Mouse (Mus musculus): ENCODE results near the gene Efcab6. TPM values are rescaled to one million over a fixed set of nuclear protein-coding genes. Genes with fewer than 3 reads are reported as not detected.

Efcab6 gene
- polyA plus RNA-seq, 2 experiments, result 0.25 to 0.52 TPM

GRCm38 (mm10) chr15:84049570-84049969, 15.6 kb downstream of the Efcab6 start:
- no peak for DNase-seq (ENCODE audit: low spot score)
- 43% methylated on average over 7 of the region's 7 CpGs for WGBS

DNA sequence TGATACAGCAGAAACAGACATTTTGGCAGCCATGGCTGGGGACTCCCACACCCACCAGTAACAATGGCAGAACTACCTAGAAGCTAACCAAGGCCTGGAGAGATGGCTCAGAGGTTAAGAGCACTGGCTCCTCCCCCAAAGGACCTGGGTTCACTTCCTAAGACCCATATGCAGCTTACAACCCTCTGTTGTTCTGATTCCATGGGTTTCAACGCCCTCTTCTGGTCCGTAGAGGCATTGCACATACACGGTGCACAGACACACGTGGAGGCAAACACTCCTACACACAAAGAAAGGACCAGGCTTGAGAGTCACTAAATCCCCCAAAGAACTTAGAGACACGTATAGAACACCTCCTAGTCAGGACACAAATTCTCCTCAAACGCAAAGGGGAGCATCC, 19.6 kb downstream of the Efcab6 start:
- WGBS, result 91% methylated on average over 6 of the region's 6 CpGs

More at GRCm38 (mm10) chr15:84049570-84049969, 15.6 kb downstream of the Efcab6 start:
- Histone ChIP-seq H3K9me3 (ENCODE audit: control insufficient read depth, low read length) (no peaks in the 10 kb centered on the region; the same call in 1 of the 2 replicates), H3K36me3 (ENCODE audit: control insufficient read depth, insufficient read depth, low read length) (no peaks in the 10 kb centered on the region), H3K4me1 (ENCODE audit: control insufficient read depth, insufficient read depth, low read length) (no peaks in the 10 kb centered on the region), H3K4me2 (replicated peaks; ENCODE audit: low read depth, low read length, severe bottlenecking) (no peak overlapping the region), H3K9ac (ENCODE audit: low read depth, low read length, severe bottlenecking) (no peak overlapping the region), H3K27me3 (ENCODE audit: control insufficient read depth, insufficient read depth, low read length) (no peaks in the 10 kb centered on the region), H3K4me3 (replicated peaks; ENCODE audit: low read length) (no peak overlapping the region), H3K27ac (replicated peaks; ENCODE audit: low read depth, low read length) (no peak overlapping the region)
- TF ChIP-seq POLR2A (IDR thresholded peaks at IDR 0.05; ENCODE audit: borderline replicate concordance, extremely low read depth, insufficient read depth, insufficient read length), result no peak
- no peak for ATAC-seq (ENCODE audit: low FRiP score, low read depth)

GRCm38 (mm10) chr15:84037067-84037466, 28.1 kb downstream of the Efcab6 start:
- DNase-seq (ENCODE audit: low spot score) (no peak), ATAC-seq (ENCODE audit: low FRiP score, low read depth) (no peak)
- no peak for TF ChIP-seq POLR2A (IDR thresholded peaks at IDR 0.05; ENCODE audit: borderline replicate concordance, extremely low read depth, insufficient read depth, insufficient read length)
- Histone ChIP-seq H3K9ac (ENCODE audit: low read depth, low read length, severe bottlenecking) (no peak overlapping the region), H3K27ac (replicated peaks; ENCODE audit: low read depth, low read length) (no peak overlapping the region), H3K4me2 (replicated peaks; ENCODE audit: low read depth, low read length, severe bottlenecking) (no peak overlapping the region), H3K4me1 (ENCODE audit: control insufficient read depth, insufficient read depth, low read length) (no peaks in the 10 kb centered on the region), H3K27me3 (ENCODE audit: control insufficient read depth, insufficient read depth, low read length) (no peaks in the 10 kb centered on the region), H3K36me3 (ENCODE audit: control insufficient read depth, insufficient read depth, low read length) (no peaks in the 10 kb centered on the region), H3K4me3 (replicated peaks; ENCODE audit: low read length) (no peak overlapping the region), H3K9me3 (ENCODE audit: control insufficient read depth, low read length) (no peaks in the 10 kb centered on the region)
- WGBS, result 91% methylated on average over 5 of the region's 5 CpGs

More for the DNA sequence above, 19.6 kb downstream of the Efcab6 start:
- H3K9ac ChIP-seq (ENCODE audit: low read depth, low read length, severe bottlenecking), result no peak overlapping the region
- H3K4me1 ChIP-seq (ENCODE audit: control insufficient read depth, insufficient read depth, low read length), result no peaks in the 10 kb centered on the region
- TF ChIP-seq POLR2A (IDR thresholded peaks at IDR 0.05; ENCODE audit: borderline replicate concordance, extremely low read depth, insufficient read depth, insufficient read length), result no peak
- H3K9me3 ChIP-seq (ENCODE audit: control insufficient read depth, low read length), result no peaks in the 10 kb centered on the region; the same call in 1 of the 2 replicates
- H3K4me2 ChIP-seq (replicated peaks; ENCODE audit: low read depth, low read length, severe bottlenecking), result no peak overlapping the region
- H3K4me3 ChIP-seq (replicated peaks; ENCODE audit: low read length), result no peak overlapping the region
- DNase-seq (ENCODE audit: low spot score) (no peak), ATAC-seq (ENCODE audit: low FRiP score, low read depth) (no peak)
- H3K27ac ChIP-seq (replicated peaks; ENCODE audit: low read depth, low read length), result no peak overlapping the region
- H3K36me3 ChIP-seq (ENCODE audit: control insufficient read depth, insufficient read depth, low read length), result no peaks in the 10 kb centered on the region
- H3K27me3 ChIP-seq (ENCODE audit: control insufficient read depth, insufficient read depth, low read length), result no peaks in the 10 kb centered on the region

GRCm38 (mm10) chr15:84025651-84026050, 39.5 kb downstream of the Efcab6 start:
- no peaks in the 10 kb centered on the region for H3K36me3 ChIP-seq (ENCODE audit: control insufficient read depth, insufficient read depth, low read length)
- ATAC-seq (ENCODE audit: low FRiP score, low read depth) (no peak), DNase-seq (ENCODE audit: low spot score) (no peak)
- H3K27ac ChIP-seq (replicated peaks; ENCODE audit: low read depth, low read length), result no peak overlapping the region
- WGBS, result 62% methylated on average over 8 of the region's 8 CpGs
- H3K4me2 ChIP-seq (replicated peaks; ENCODE audit: low read depth, low read length, severe bottlenecking), result no peak overlapping the region
- H3K9me3 ChIP-seq (ENCODE audit: control insufficient read depth, low read length), result no peaks in the 10 kb centered on the region
- no peaks in the 10 kb centered on the region for H3K4me1 ChIP-seq (ENCODE audit: control insufficient read depth, insufficient read depth, low read length)
- no peak for TF ChIP-seq POLR2A (IDR thresholded peaks at IDR 0.05; ENCODE audit: borderline replicate concordance, extremely low read depth, insufficient read depth, insufficient read length)
- H3K4me3 ChIP-seq (replicated peaks; ENCODE audit: low read length), result no peak overlapping the region
- no peaks in the 10 kb centered on the region for H3K27me3 ChIP-seq (ENCODE audit: control insufficient read depth, insufficient read depth, low read length)
- H3K9ac ChIP-seq (ENCODE audit: low read depth, low read length, severe bottlenecking), result no peak overlapping the region

- 76% methylated on average over 6 of the region's 6 CpGs for WGBS
- ATAC-seq (ENCODE audit: low FRiP score, low read depth), result no peak
- no peak overlapping the region for H3K4me2 ChIP-seq (replicated peaks; ENCODE audit: low read depth, low read length, severe bottlenecking)
Observed at GRCm38 (mm10) chr15:84024851-84025250, 40.3 kb downstream of the Efcab6 start.

More at GRCm38 (mm10) chr15:84024851-84025250, 40.3 kb downstream of the Efcab6 start:
- H3K36me3 ChIP-seq (ENCODE audit: control insufficient read depth, insufficient read depth, low read length), result no peaks in the 10 kb centered on the region
- H3K4me3 ChIP-seq (replicated peaks; ENCODE audit: low read length), result no peak overlapping the region
- H3K27me3 ChIP-seq (ENCODE audit: control insufficient read depth, insufficient read depth, low read length), result no peaks in the 10 kb centered on the region
- no peak for DNase-seq (ENCODE audit: low spot score)
- no peaks in the 10 kb centered on the region for H3K4me1 ChIP-seq (ENCODE audit: control insufficient read depth, insufficient read depth, low read length)
- H3K9me3 ChIP-seq (ENCODE audit: control insufficient read depth, low read length), result no peaks in the 10 kb centered on the region
- H3K27ac ChIP-seq (replicated peaks; ENCODE audit: low read depth, low read length), result no peak overlapping the region
- TF ChIP-seq POLR2A (IDR thresholded peaks at IDR 0.05; ENCODE audit: borderline replicate concordance, extremely low read depth, insufficient read depth, insufficient read length), result no peak
- H3K9ac ChIP-seq (ENCODE audit: low read depth, low read length, severe bottlenecking), result no peak overlapping the region

Measured in limb, embryonic 14.5 days (tissue).